Mouse (Mus musculus) olfactory bulb, adult 2 months (tissue): ENCODE data around the gene Sdk2.

Source experiments
- CTCF ChIP-seq: fragments of 200-500 bp; IDR thresholded peaks from 2 replicates; pipeline ENCODE4 v1.5.1; 2012; ENCODE audit warnings: low read depth, mild to moderate bottlenecking, low read length, moderate library complexity; ENCODE audit not compliant: insufficient read depth
- POLR2A ChIP-seq: fragments of 200-500 bp; IDR thresholded peaks from 2 replicates; pipeline ENCODE4 v1.6.1; 2012; ENCODE audit warnings: mild to moderate bottlenecking, low read depth, low read length, moderate library complexity; ENCODE audit not compliant: insufficient read depth

DNA sequence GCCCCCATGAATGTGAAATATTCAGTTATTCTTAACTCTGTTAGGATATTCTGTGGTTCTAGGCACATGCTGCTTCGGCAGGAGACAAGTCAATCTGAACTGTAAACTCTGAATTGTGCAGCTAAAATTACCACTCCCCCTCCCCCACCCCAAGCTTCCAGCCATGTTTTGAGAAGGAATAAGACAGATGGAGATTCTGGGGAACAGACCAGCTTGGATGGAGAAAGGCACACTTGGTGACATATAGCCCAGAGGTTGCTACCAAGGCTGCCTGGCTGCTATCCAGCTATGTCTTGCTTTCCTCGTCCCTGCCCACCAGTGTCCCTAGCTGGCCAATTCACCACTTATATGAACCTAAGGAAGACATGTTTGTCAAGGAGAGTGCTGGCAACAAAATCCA lies 284.8 kb downstream of the Sdk2 start:
- TF ChIP-seq CTCF: no peak
- TF ChIP-seq POLR2A: no peak
